Mouse (Mus musculus) CD4-positive, CD25-positive, alpha-beta regulatory T cell, adult 4 months (primary cell): ENCODE measurements around the gene Svs2. TPM values are rescaled to one million over a fixed set of nuclear protein-coding genes. Genes with fewer than 3 reads are reported as not detected.
"Not testable (repeated sequence)": the region's sequence is repeated elsewhere in the genome, so short reads cannot be mapped to it uniquely, and the experiment has no call there.

Experiments used
- ATAC-seq: one replicate; pipeline ENCODE4 v1.8.0; 2017
- polyA plus RNA-seq, 2 experiments: library from polyadenylated mRNA; unstranded; fragments of 100-300 nt; shearing (Covaris generic); gene quantifications; one replicate each; pipeline ENCODE4 v1.2.1; 2017

The Svs2 gene
- not detected for polyA plus RNA-seq

DNA sequence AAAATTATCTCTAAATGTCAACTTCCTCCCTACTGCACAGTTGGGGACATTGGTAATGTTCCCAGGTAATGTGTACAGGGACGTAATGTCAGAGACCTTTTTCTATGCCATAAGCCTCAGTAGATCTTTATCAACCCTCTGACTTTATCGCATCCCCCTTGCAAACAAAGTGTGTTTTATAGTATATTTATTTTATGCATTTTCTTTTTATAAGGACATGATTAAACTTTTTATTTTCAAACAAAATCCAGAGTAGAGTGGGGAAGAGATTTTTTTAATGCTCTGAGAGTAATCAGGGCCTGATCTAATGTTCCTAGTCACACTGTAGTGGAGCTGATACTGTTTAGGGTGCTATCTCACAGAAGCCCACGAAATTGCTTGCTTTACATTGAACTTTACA, at the start of gene Svs2:
TSS of gene Svs2 (minus strand) at position 101 of the 400 bp plus-strand sequence.
- ATAC-seq: no peak

GRCm38 (mm10) chr2:164278359-164278758, 40.1 kb upstream of the Svs2 start, which contains the start of gene Svs4:
Gene Svs4 (minus strand): TSS chr2:164278459.
- ATAC-seq: no peak

GRCm38 (mm10) chr2:164256540-164256939, 18.3 kb upstream of the Svs2 start, which contains the start of gene Svs3b:
Gene Svs3b (minus strand): TSS chr2:164256640.
- not testable (repeated sequence) for ATAC-seq

- no peak for ATAC-seq
These were observed 5.6 kb downstream of the Svs2 start for GRCm38 (mm10) chr2:164232671-164233070.

DNA sequence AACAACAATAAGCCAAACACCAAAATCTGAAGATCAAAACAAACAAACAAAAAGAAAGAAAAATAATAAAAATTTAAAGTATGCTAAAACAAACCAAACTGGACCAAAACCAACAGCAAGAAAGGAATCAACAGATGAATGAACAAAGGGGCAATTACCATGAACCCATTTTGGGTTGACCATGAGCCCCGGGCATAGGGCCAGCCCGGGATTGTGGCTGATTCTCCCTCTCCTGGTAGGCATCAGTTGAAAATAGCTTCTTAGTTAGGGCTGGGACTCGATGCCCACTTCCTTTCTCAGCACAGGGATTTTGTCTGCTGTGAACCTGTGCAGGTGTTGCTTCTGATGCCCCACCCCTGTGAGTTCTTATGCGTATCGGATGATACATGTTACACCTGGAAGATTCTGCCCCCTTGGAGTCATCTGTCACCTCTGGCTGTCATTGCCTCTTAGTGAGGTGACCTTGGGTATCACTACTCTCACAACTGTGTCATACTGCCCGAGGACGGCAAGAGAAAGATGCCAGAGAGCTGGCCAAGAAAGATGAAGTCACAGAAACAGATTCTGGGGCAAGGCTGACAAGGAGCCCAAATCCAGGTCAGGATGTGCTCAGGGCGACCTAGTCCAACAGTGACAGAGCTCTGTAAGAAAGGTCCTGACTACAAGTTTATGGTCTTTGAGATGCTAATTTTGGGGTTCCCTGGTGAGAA, 9.8 kb downstream of the Svs2 start:
- no peak for ATAC-seq

- no peak for ATAC-seq
These were observed 16.7 kb downstream of the Svs2 start, which contains the start of gene Wfdc15b for GRCm38 (mm10) chr2:164221522-164221921. Gene Wfdc15b (minus strand): TSS chr2:164221660.

DNA sequence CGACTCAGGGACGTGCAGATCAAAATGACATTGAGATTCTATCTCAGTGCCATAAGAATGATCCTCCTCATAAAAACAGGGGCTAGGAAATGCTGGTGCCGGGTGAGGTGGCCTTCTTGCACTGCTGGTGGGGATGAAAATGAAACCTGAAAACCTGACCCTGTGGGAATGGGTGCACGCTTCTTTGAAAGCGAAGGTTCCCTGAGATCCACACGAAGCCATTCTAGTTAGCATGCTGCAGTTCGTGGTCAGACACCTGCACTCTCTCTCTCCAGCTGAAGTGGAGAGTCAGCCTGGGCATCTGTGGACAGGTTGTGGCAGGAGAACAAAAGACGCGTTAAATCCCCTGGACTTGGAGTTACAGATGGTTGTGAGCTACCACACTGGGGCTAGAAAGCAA, 19.0 kb downstream of the Svs2 start:
- ATAC-seq: no peak

DNA sequence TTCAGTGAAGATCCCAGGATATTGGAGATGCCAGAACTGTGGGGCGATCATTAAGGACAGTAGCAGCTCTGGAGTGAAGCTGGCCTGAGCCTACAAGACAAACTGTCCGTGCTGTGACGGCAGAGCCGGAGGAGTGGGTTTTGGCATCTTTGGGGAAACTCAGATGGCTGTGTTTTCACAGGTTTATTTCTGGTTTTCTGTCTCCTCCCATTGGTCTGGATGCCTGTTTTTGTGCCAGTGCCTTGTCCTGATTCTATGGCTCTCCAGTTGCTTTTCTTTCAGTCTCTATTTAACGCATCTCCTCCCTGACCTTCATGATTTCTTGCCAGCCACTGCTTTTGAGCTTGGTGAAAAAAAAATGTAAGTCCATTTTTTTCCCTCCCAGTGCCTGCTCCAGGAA, 25.6 kb downstream of the Svs2 start:
- no peak for ATAC-seq

- ATAC-seq: peak; percentile 81
These were observed 27.4 kb downstream of the Svs2 start for GRCm38 (mm10) chr2:164210892-164211291.

- ATAC-seq: no peak
These were observed 31.6 kb downstream of the Svs2 start for GRCm38 (mm10) chr2:164206676-164207075.

GRCm38 (mm10) chr2:164206011-164206410, 32.3 kb downstream of the Svs2 start:
- not testable (repeated sequence) for ATAC-seq

DNA sequence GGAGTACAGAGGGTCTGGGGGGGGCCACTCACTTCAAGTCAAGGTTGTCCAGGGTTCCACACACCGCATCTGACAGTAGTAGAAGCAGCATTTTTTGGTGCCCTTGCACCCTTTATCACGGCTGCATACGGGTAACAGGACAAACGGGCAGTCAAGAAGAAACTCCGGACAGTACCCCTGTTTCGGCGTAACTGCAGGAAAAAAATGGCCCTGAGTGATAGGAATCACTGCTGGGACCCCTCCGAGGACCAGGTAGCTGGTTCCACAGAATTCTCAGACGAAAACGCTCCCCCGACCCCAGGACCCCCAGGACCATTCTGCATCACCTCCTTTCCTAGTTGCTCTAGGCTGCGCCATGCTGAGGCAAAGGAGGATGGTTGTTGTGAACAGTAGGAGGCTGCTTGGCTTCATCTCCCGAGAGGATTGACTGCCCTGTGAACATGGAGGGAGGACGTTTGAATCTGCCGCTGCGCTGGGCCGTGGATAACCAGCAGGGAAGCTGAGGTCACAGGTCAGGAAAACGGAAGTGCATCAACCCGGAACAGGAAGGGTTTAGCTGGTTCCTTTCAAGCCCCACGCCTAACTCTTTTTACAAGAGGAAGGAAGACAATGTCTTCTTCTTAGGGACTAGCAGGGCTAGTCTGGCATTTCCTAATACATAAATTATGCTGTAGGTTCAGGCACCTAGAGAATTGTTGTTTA, 38.5 kb downstream of the Svs2 start, which contains the start of gene Wfdc15a:
TSS of gene Wfdc15a (minus strand) at position 505 of the 702 bp plus-strand sequence.
- no peak for ATAC-seq

- ATAC-seq: no peak
These were observed 41.6 kb downstream of the Svs2 start for GRCm38 (mm10) chr2:164196700-164196990.

DNA sequence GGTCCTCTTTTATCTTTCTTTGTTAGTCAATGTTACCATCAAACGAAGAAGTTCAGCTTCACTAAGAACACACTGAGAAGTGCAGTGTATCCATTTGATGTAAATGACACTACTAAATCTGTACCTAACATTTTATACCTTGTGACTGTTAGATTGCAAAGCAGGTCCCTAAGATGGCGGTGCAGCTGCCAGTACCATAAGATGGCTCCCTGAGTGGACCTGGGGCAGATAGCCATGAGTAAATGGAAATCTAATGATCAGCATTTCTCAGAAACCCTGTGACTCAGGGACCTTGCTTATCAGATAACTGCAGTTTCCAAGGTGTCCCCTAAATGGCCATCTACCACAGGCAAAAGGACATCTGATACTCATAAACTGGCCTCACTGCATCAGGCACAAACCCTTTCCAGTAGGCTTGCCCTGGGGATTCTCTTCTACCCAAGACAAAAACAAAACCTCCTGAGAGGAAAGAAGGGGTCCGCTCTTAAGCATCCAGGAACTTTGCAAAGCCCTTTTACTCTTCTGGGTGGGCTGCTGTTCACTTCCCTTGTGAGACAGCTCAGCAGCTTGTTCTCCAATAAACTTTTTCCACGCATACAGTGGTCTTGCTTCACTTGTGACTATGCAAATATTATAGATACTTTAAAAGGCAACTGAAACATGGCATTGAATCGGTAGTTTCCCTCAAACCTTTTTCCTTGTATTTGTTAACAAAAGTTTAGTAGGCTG, 42.1 kb downstream of the Svs2 start:
- ATAC-seq: no peak

- ATAC-seq: no peak
These were observed 43.2 kb downstream of the Svs2 start for GRCm38 (mm10) chr2:164194959-164195630.

DNA sequence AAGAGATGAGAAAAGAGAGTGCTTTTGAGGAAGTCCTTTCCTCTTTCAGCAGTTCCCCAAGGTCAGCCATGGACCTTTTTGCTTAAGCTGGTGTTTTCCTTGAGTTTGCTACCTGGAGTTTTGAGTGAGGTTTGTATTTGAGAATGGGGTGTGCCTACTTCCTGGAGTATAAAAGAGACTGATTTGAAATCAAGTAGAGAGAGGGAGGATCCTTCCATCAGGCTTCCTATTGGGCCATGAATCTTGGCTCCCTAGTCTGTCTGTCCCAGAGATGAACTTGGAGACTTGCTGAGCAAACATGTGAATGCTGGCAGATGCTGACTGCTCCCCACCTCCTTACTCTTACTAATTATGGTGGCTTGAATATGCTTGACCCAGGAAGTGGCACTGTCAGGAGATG, 46.0 kb downstream of the Svs2 start:
- no peak for ATAC-seq

- ATAC-seq: no peak
These were observed 47.7 kb downstream of the Svs2 start, which contains the start of gene Wfdc12 for GRCm38 (mm10) chr2:164190576-164190975. Gene Wfdc12 (minus strand): TSS chr2:164190608.

- ATAC-seq: peak; percentile 41
These were observed 49.5 kb downstream of the Svs2 start for GRCm38 (mm10) chr2:164188722-164189121.
